Mouse (Mus musculus): Measurements from ENCODE around the gene Cyp11a1.

Gene Cyp11a1

GRCm38 (mm10) chr9:58005753-58006461 lies at the start of gene Cyp11a1:
Gene Cyp11a1 (plus strand): TSS chr9:58006411.
- no peak for DNase-seq (ENCODE audit: low spot score)

DNA sequence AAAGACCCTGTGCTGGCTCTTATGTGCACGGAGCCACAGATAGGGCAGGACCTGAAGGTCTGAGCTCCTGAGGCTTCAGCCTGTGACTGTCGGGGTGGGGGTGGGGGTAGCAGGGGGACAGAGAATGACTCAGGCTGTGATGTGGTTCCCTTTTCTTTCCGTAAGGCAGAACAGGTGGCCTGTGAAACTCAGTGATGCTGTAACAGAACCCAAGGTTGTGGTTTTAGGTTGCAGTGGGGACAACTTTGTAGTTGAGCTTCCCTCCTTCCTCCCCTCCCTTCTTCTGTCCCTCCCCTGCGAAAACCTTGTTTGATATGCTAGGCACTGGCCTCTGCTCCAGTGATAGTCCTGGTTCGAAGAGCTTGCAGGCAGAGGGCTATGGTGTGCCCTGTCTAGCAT lies 49.4 kb upstream of the Cyp11a1 start:
- DNase-seq (ENCODE audit: low spot score), result no peak

DNA sequence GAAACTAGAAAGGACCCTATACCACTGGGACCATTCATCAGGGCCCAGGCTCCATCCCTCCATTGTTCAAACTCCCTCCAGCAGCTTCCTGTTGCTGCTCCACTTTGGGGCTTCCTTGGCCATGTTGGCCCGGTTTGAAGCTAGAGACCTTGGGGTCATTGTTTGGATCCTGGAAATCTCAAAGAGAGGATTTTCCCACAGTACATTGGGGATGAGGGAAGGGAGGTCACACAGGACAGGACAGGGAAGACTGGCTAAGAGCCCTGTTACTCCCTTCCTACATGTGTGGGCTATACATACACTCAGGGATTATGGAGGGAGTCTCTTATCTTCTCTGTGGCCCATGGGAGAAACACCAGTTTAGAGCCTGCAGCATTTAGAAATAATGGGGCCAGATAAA lies 47.6 kb upstream of the Cyp11a1 start:
- DNase-seq (ENCODE audit: low spot score), result no peak

DNA sequence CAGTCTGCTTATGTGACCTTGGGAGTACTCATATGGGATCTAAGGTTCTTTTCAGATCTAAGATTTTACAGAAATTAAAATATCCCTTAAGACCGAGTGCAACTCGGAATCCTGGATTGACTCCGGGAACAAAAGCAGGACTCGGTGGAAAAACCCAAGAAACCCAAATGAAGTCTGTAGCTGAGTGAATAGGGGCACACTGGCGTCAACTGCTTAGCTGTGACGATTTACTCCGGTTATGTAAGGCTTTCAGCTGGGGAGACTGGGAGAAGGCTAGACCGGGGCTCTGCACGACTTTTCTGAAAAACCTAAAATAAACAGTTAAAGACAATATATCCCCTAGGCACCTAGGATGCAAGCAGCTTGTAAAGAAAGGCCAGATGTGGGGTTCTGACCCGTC lies 46.8 kb upstream of the Cyp11a1 start:
- no peak for DNase-seq (ENCODE audit: low spot score)

- no peak for DNase-seq (ENCODE audit: low spot score)
Measured at GRCm38 (mm10) chr9:57959886-57960866, 46.0 kb upstream of the Cyp11a1 start.

DNA sequence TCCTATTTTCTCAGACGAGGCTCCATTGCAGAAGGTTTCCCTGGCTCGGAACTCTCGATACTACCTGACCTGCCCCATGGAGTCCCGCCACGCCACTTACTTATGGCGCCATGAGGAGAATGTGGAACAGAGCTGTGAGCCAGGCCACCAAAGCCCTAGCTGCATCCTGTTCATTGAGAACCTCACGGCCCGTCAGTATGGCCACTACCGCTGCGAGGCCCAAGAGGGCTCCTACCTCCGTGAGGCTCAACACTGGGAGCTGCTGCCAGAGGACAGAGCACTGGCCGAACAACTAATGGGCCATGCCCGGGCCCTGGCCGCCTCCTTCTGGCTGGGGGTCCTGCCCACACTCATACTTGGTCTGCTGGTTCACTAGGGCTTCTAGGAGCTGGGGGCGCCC lies 45.0 kb upstream of the Cyp11a1 start:
- no peak for DNase-seq (ENCODE audit: low spot score)

DNA sequence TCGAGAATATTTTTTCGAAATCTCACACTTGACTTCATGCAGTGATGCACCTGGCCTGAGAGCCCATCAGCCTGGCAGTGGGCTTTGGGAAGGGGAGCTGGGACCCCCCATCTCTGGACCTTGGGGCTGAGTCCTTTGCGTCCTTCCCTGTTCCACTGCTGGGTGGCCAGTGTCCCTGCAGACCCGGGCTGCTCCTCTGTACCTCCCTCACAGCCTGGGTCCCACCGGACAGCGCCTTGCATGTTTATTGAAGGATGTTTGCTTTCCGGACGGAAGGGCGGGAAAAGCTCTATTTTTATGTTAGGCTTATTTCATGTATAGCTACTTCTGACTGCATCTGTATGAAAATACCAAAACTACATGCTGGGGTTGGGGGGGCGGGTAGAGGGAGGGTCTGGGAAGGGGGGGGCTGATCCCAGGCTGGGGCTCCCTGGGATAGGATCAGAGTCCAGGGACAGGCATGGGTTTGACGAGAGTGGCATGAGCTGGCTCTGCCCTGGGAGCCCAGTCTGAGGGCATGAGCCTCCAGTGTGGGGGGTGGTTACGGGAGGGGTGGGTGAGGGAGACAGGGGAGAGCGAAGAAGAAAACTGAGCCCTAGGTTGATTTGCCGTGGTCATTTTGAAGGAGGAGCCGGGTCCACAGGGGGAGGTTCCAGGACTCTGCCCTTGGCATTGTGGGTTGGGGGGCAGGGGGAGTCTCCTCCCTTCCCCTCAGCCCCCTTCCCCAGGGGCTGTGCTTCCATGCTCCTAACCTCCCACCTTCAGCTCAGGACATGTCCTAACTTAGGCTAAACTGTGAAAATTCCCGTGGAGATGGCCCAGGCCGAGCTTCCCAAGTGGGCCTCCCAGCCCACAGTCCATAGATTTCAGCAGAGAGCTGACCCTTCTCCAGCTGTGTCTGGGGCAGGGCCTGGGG lies 44.1 kb upstream of the Cyp11a1 start:
- no peak for DNase-seq (ENCODE audit: low spot score)

- no peak for DNase-seq (ENCODE audit: low spot score)
Measured at GRCm38 (mm10) chr9:57963249-57963997, 42.8 kb upstream of the Cyp11a1 start.

DNA sequence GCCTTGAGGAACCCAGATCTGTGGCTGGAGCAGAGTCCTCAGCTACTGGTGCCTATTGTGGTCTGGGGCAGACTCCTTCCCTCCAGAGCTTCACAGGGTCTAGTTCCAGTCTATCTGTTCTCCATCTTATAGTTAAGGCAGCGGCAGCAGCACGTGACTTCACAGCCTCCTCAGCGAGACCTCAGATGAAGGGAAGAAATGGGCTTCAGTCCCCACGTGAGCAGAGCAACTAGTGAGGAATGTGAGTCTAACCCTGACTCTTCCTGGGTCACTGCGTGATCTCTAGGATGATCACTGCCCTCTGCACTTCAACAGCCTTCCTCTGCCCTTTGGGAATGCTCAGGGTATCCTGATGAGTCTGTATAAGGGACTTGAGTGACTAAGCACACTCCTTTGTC lies 42.2 kb upstream of the Cyp11a1 start:
- DNase-seq (ENCODE audit: low spot score), result no peak

DNA sequence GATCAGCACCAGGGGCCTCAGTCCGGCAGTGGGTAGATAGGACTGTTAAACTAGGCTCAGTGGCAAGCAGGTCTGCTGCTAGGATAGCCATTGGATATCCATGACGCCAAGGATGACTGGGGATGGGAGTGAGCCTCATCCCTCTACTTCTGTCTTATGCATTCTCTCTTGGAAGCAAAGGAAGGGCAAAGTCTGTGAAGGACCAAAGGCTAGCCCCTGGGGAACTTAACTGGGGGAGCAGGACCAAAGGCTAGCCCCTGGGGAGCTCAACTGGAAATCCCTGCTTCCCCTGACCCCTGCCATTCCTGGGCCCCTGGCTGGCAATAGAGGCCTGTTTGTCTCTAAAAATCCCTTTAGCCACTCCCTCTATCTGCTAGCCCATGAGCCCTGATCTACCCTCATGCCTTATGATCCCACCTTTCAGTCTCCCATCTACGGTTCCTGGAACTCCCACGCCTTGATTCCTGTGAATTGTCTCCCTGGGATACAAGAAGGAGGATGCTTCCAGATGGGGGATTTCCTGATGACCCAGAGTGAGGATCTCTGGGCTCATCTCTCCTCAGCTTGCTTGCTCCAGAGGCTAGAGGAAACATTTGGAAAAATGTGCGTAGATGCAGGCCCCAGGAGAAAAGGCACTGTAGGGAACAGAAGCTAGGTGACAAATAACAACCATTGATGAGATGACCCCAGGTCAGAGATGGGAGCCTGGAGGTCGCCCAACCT lies 41.5 kb upstream of the Cyp11a1 start:
- DNase-seq (ENCODE audit: low spot score), result no peak

- DNase-seq (ENCODE audit: low spot score), result no peak
Measured at GRCm38 (mm10) chr9:57965281-57966185, 40.7 kb upstream of the Cyp11a1 start.

DNA sequence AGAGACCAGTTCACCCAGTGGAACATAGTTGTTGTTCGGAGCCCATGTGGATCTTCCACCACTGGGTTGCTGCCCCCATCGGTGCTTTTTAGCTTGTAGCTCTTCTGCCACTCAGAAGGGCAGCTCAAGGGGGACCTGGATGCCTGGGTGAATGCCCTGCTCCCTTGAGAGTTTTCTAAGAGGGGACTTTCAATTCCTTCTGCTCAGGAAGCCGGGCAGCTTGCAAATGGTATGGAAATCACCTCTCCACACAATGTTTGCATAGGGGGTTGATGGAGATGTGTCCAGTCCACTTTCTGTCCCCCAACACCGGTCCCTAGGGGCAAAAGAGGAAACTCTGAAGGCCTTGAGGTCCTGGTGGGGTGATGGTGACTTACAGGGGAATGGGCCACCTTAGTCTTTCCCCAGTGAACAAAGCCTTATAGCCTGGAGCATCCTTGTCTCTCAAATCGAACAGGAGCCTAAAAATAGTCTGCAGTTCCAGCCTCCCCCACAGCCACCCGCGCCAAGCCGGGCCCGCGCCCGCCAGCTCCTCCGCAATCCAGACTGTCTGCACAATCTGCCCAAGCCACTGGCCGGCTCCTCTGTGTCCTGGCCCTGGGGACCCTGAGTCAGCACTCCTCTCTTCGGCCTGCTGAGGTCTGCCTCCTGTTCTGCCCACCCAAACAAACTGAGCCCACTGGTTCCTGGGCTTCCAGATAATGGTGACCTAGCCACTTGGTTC lies 38.8 kb upstream of the Cyp11a1 start:
- DNase-seq (ENCODE audit: low spot score), result no peak

GRCm38 (mm10) chr9:57968166-57968771 lies 37.9 kb upstream of the Cyp11a1 start:
- DNase-seq (ENCODE audit: low spot score), result no peak

- DNase-seq (ENCODE audit: low spot score), result no peak
Measured at GRCm38 (mm10) chr9:57968783-57969542, 37.2 kb upstream of the Cyp11a1 start.

GRCm38 (mm10) chr9:57969736-57970495 lies 36.3 kb upstream of the Cyp11a1 start:
- no peak for DNase-seq (ENCODE audit: low spot score)

- no peak for DNase-seq (ENCODE audit: low spot score)
Measured at GRCm38 (mm10) chr9:57971413-57971812, 34.8 kb upstream of the Cyp11a1 start.

GRCm38 (mm10) chr9:57972141-57972591 lies 34.0 kb upstream of the Cyp11a1 start:
- DNase-seq (ENCODE audit: low spot score), result no peak

Measured in embryo, embryonic 10.5 days (tissue).